ENCODE assay signal across 27 mouse cellular contexts in genomic region chr7:112242587-112242986, GRCm38 (mm10). TPM values are rescaled to one million over a fixed set of nuclear protein-coding genes. Genes with fewer than 3 reads are reported as not detected.
DNase-seq lines count a peak whose midpoint lies in the region; ATAC-seq and TF ChIP-seq lines count a peak whose summit lies in the region.
"Had no signal": no experiment of that assay in that cellular context is flagged by ENCODE, and none has a peak within 500 bp of the region (broad histone marks: within the 10 kb centered on the region; RNA-seq: fewer than 3 reads in every experiment).

No protein-coding gene starts in this region.

- H3K9me3 ChIP-seq in forebrain, postnatal 0 days (ENCODE audit: low read length), result no peaks in the 10 kb centered on the region
- no peaks in the 10 kb centered on the region for H3K9me3 ChIP-seq in forebrain, embryonic 12.5 days
- no peaks in the 10 kb centered on the region for H3K9me3 ChIP-seq in heart, embryonic 13.5 days
- no peaks in the 10 kb centered on the region for H3K9me3 ChIP-seq in hindbrain, postnatal 0 days (ENCODE audit: low read length)
- no peaks in the 10 kb centered on the region for H3K9me3 ChIP-seq in hindbrain, embryonic 14.5 days (ENCODE audit: control insufficient read depth, low read length)
- H3K9me3 ChIP-seq: embryonic facial prominence, embryonic 13.5 days; hindbrain, embryonic 13.5 days; intestine, embryonic 15.5 days; limb, embryonic 12.5 days; midbrain, embryonic 15.5 days; neural tube, embryonic 12.5 days had no signal

- WGBS in forebrain, postnatal 0 days, result 60% methylated on average over 6 of the region's 6 CpGs
- WGBS in forebrain, embryonic 12.5 days, result 87% methylated on average over 6 of the region's 6 CpGs
- 46% methylated on average over 6 of the region's 6 CpGs for WGBS in heart, embryonic 13.5 days
- WGBS in hindbrain, postnatal 0 days, result 69% methylated on average over 6 of the region's 6 CpGs
- 84% methylated on average over 6 of the region's 6 CpGs for WGBS in hindbrain, embryonic 14.5 days

- no peaks in the 10 kb centered on the region for H3K36me3 ChIP-seq in forebrain, postnatal 0 days (ENCODE audit: insufficient read depth)
- no peaks in the 10 kb centered on the region for H3K36me3 ChIP-seq in forebrain, embryonic 12.5 days (replicated peaks)
- H3K36me3 ChIP-seq in heart, embryonic 13.5 days, result peaks cover 93% of the 10 kb centered on the region
- H3K36me3 ChIP-seq in hindbrain, postnatal 0 days (ENCODE audit: insufficient read depth, low read length), result no peaks in the 10 kb centered on the region
- no peaks in the 10 kb centered on the region for H3K36me3 ChIP-seq in hindbrain, embryonic 14.5 days (replicated peaks; ENCODE audit: control insufficient read depth, insufficient read depth)
- H3K36me3 ChIP-seq: embryonic facial prominence, embryonic 13.5 days; hindbrain, embryonic 13.5 days; intestine, embryonic 15.5 days; limb, embryonic 12.5 days; midbrain, embryonic 15.5 days; neural tube, embryonic 12.5 days had no signal

- ATAC-seq in forebrain, postnatal 0 days, result no peak
- no peak for ATAC-seq in forebrain, embryonic 12.5 days (ENCODE audit: low FRiP score)
- ATAC-seq in heart, embryonic 13.5 days (ENCODE audit: extremely low read depth, insufficient number of reproducible peaks, low FRiP score, low TSS enrichment), result no peak
- ATAC-seq in hindbrain, postnatal 0 days, result no peak
- no peak for ATAC-seq in hindbrain, embryonic 14.5 days (ENCODE audit: low FRiP score)
- ATAC-seq: activated CD4-positive, CD25-positive, alpha-beta regulatory T cell, adult 4 months; intestine, embryonic 15.5 days; liver, postnatal 0 days; lung, postnatal 0 days; midbrain, embryonic 15.5 days had no signal

- no peak for TF ChIP-seq CTCF in forebrain, postnatal 0 days (IDR thresholded peaks at IDR 0.05; ENCODE audit: low read depth)
- no peak for TF ChIP-seq CTCF in hindbrain, postnatal 0 days (IDR thresholded peaks at IDR 0.05; ENCODE audit: low read depth)

- no peak overlapping the region for H3K4me3 ChIP-seq in forebrain, postnatal 0 days (ENCODE audit: low read depth, low read length)
- no peak overlapping the region for H3K4me3 ChIP-seq in forebrain, embryonic 12.5 days (replicated peaks)
- no peak overlapping the region for H3K4me3 ChIP-seq in heart, embryonic 13.5 days
- no peak overlapping the region for H3K4me3 ChIP-seq in hindbrain, postnatal 0 days (ENCODE audit: low read length)
- H3K4me3 ChIP-seq in hindbrain, embryonic 14.5 days (replicated peaks; ENCODE audit: low read length), result no peak overlapping the region
- H3K4me3 ChIP-seq: embryonic facial prominence, embryonic 13.5 days; erythroblast, embryonic 14.5 days; hindbrain, embryonic 13.5 days; intestine, embryonic 15.5 days; limb, embryonic 12.5 days; midbrain, embryonic 15.5 days; neural tube, embryonic 12.5 days had no signal

- DNase-seq in cerebellum, adult 11-12 months, result peak; percentile 54
- DNase-seq in cerebellum, postnatal 4 days (ENCODE audit: low spot score in 2 of 2), result no peak
- no peak for DNase-seq in forebrain, postnatal 0 days
- DNase-seq in heart, adult 11 months, result no peak
- no peak for DNase-seq in hindbrain, postnatal 0 days (ENCODE audit: low spot score)
- no peak for DNase-seq in hindbrain, embryonic 14.5 days (ENCODE audit: low spot score)
- DNase-seq: adrenal gland, adult 8-10 months; embryo, embryonic 11 days; kidney, adult 8-10 months; kidney, postnatal 10 days; liver, postnatal 0 days; retina, postnatal 1 day; right cerebral cortex, postnatal 25 days; spleen, adult 18-20 months had no signal

- H3K27ac ChIP-seq in forebrain, postnatal 0 days (ENCODE audit: low read depth, low read length), result peak overlapping the region; percentile 62; the same call in 1 of the 2 replicates
- H3K27ac ChIP-seq in forebrain, embryonic 12.5 days, result no peak overlapping the region
- H3K27ac ChIP-seq in heart, embryonic 13.5 days (replicated peaks), result peak overlapping the region; percentile 87
- 0 out of 2 replicates have a peak overlapping the region, but pooled peaks have one; percentile 66 for H3K27ac ChIP-seq in hindbrain, postnatal 0 days
- H3K27ac ChIP-seq in hindbrain, embryonic 14.5 days, result no peak overlapping the region
- H3K27ac ChIP-seq: embryonic facial prominence, embryonic 13.5 days; hindbrain, embryonic 13.5 days; intestine, embryonic 15.5 days; limb, embryonic 12.5 days; macrophage; midbrain, embryonic 15.5 days; neural tube, embryonic 12.5 days had no signal

- H3K27me3 ChIP-seq in forebrain, postnatal 0 days (ENCODE audit: insufficient read depth, low read length), result no peaks in the 10 kb centered on the region
- H3K27me3 ChIP-seq in forebrain, embryonic 12.5 days, result peaks cover 8% of the 10 kb centered on the region; the same call in 1 of the 2 replicates
- H3K27me3 ChIP-seq in heart, embryonic 13.5 days (replicated peaks), result no peaks in the 10 kb centered on the region
- H3K27me3 ChIP-seq in hindbrain, postnatal 0 days (ENCODE audit: insufficient read depth, low read length), result no peaks in the 10 kb centered on the region
- no peaks in the 10 kb centered on the region for H3K27me3 ChIP-seq in hindbrain, embryonic 14.5 days (ENCODE audit: control insufficient read depth, insufficient read depth, low read length)
- H3K27me3 ChIP-seq: embryonic facial prominence, embryonic 13.5 days; hindbrain, embryonic 13.5 days; intestine, embryonic 15.5 days; midbrain, embryonic 15.5 days; neural tube, embryonic 12.5 days had no signal

- H3K9ac ChIP-seq in forebrain, postnatal 0 days, result no peak overlapping the region
- H3K9ac ChIP-seq in forebrain, embryonic 12.5 days, result no peak overlapping the region
- no peak overlapping the region; the same call in 1 of the 2 replicates for H3K9ac ChIP-seq in heart, embryonic 13.5 days
- H3K9ac ChIP-seq in hindbrain, postnatal 0 days (replicated peaks; ENCODE audit: low read length), result no peak overlapping the region
- H3K9ac ChIP-seq in hindbrain, embryonic 14.5 days, result no peak overlapping the region
- H3K9ac ChIP-seq: embryonic facial prominence, embryonic 13.5 days; hindbrain, embryonic 13.5 days; intestine, embryonic 15.5 days; limb, embryonic 12.5 days; liver, postnatal 0 days; midbrain, embryonic 15.5 days; neural tube, embryonic 12.5 days had no signal

- H3K4me2 ChIP-seq in forebrain, postnatal 0 days (ENCODE audit: low read depth), result no peak overlapping the region
- H3K4me2 ChIP-seq in forebrain, embryonic 12.5 days, result no peak overlapping the region
- peak overlapping the region; percentile 46 for H3K4me2 ChIP-seq in heart, embryonic 13.5 days
- no peak overlapping the region for H3K4me2 ChIP-seq in hindbrain, postnatal 0 days (ENCODE audit: low read depth, low read length)
- no peak overlapping the region for H3K4me2 ChIP-seq in hindbrain, embryonic 14.5 days (replicated peaks)
- H3K4me2 ChIP-seq: embryonic facial prominence, embryonic 13.5 days; hindbrain, embryonic 13.5 days; intestine, embryonic 15.5 days; limb, embryonic 12.5 days; liver, embryonic 11.5 days; midbrain, embryonic 15.5 days; neural tube, embryonic 12.5 days had no signal

- no peaks in the 10 kb centered on the region for H3K4me1 ChIP-seq in forebrain, postnatal 0 days (ENCODE audit: insufficient read depth)
- H3K4me1 ChIP-seq in forebrain, embryonic 12.5 days, result peaks cover 12% of the 10 kb centered on the region; the same call in 1 of the 2 replicates
- H3K4me1 ChIP-seq in heart, embryonic 13.5 days, result peaks cover 99% of the 10 kb centered on the region
- H3K4me1 ChIP-seq in hindbrain, postnatal 0 days (ENCODE audit: insufficient read depth, low read length), result peaks cover 11% of the 10 kb centered on the region; the same call in 1 of the 2 replicates
- H3K4me1 ChIP-seq in hindbrain, embryonic 14.5 days (replicated peaks; ENCODE audit: control insufficient read depth, insufficient read depth, low read length), result no peaks in the 10 kb centered on the region
- H3K4me1 ChIP-seq: midbrain, embryonic 15.5 days had no signal

RNA-seq across cellular contexts. Expression of gene Mical2, which starts 16.9 kb away (rescaled TPM):
- total RNA-seq in forebrain, postnatal 0 days (2014; rRNA removed), result 28.6 and 29.0 TPM in 2 replicates
- polyA plus RNA-seq in forebrain, postnatal 0 days (2015; fragmentation: Nextera tagmentation; extraction: Ambion mirVana), result 16.3 and 18.3 TPM in 2 replicates
- 2.3 and 3.4 TPM in 2 replicates for polyA plus RNA-seq in forebrain, embryonic 12.5 days (2016; fragmentation: Nextera tagmentation; extraction: Ambion mirVana)
- 105 and 109 TPM in 2 replicates for polyA plus RNA-seq in heart, embryonic 13.5 days (2015; fragmentation: Nextera tagmentation; extraction: Ambion mirVana)
- 12.8 and 16.5 TPM in 2 replicates for total RNA-seq in hindbrain, postnatal 0 days (2014; rRNA removed)
- polyA plus RNA-seq in hindbrain, postnatal 0 days (2015; fragmentation: Nextera tagmentation; extraction: Ambion mirVana), result 6.4 and 6.5 TPM in 2 replicates
- 3.8 and 4.0 TPM in 2 replicates for polyA plus RNA-seq in hindbrain, embryonic 14.5 days (2014; fragmentation: Nextera tagmentation; extraction: Ambion mirVana)
- polyA plus RNA-seq: erythroblast, embryonic 14.5 days had no signal

Comparison
In these comparisons a context has a peak if more than half of its experiments do, and no peak if none do; other contexts are left out.
1. H3K27ac ChIP-seq: peak in forebrain, postnatal 0 days (single experiment), heart, embryonic 13.5 days (single experiment) and hindbrain, postnatal 0 days (single experiment); none in forebrain, embryonic 12.5 days (single experiment) and hindbrain, embryonic 14.5 days (single experiment).